Mouse (Mus musculus) gastrocnemius, adult 2 months (tissue): Measurements from ENCODE around the gene Appbp2. TPM values are rescaled to one million over a fixed set of nuclear protein-coding genes. Genes with fewer than 3 reads are reported as not detected.
A peak's percentile ranks its signal among the peaks of the same experiment; 100 is the strongest.
"Not testable (repeated sequence)": the region's sequence is repeated elsewhere in the genome, so short reads cannot be mapped to it uniquely, and the experiment has no call there.

ENCODE experiments used
- DNase-seq: peaks from one replicate; pipeline ENCODE4 v3.0.0; 2022
- H3K27ac ChIP-seq: fragments of 200-600 bp; 2 replicates; pipeline ENCODE4 v1.8.1; 2022; ENCODE audit warnings: mild to moderate bottlenecking
- H3K4me3 ChIP-seq: fragments of 200-600 bp; 2 replicates; pipeline ENCODE4 v1.8.1; 2022; ENCODE audit warnings: mild to moderate bottlenecking, moderate library complexity
- CTCF ChIP-seq: fragments of 200-600 bp; IDR thresholded peaks from 2 replicates; pipeline ENCODE4 v1.8.1; 2022; ENCODE audit warnings: antibody characterized with exemption, mild to moderate bottlenecking, moderate library complexity
- intact Hi-C: fragments of 180-260 bp; cut with DNase I; formaldehyde crosslinking; loops from one replicate; pipeline ENCODE4 v1.15.1; 2025
- total RNA-seq, 2 experiments: library from RNA; stranded (reverse); gene quantifications; 2 replicates each; pipeline ENCODE4 v1.2.3; 2021

Appbp2 gene
- total RNA-seq, 2 experiments from 2014 or later: 8.1 to 10.8 TPM

DNA sequence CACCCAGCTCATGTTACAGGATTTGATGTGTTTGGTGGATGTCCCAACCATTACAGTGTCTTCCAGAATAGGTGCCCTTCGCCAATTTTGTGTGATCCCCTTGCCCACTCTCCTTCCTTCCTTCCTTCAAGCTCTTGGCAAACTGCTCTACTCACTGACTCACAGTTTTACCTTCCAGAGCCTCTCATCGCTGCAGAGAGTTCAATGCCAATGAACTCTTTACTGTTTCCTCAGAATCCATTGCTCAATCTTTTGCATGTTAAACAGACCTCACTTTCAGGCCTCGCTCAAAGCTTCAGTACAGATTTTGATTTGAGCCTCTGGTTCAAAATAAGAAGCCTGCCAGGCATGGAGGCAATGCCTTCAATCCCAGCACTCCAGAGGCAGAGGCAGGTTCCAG lies 59.0 kb downstream of the Appbp2 start:
- Histone ChIP-seq H3K4me3 (no peak overlapping the region), H3K27ac (no peak overlapping the region)
- no peak for DNase-seq
- TF ChIP-seq CTCF: no peak
- intact Hi-C loops: no loop called here

DNA sequence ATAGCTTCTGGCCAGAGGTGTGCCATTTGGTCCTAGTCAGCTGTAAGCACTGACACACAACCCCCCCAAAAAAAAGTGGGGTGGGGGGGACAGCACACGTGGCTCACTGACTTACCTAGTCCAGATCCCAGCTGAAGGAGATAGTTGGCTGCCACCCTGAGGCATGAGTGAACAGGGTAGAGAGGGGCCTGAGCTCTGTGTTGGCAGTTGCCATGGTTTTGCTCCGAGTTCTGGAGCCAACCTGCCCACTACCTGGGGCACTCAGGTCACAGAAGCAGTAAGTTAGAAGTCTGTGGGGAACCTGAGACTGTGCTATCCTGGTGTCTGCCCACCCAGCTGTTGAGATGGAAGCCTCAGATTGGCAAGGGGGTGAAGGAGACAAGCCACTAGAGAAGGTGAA lies 64.1 kb downstream of the Appbp2 start:
- no peak for DNase-seq
- no peak for TF ChIP-seq CTCF
- Histone ChIP-seq H3K27ac (no peak overlapping the region), H3K4me3 (no peak overlapping the region)
- intact Hi-C loops: loop anchor here (1.0 kb wide), 1 partner anchor 90 kb away; no protein-coding TSS in a partner anchor

- peak; percentile 98; the same call in 1 of the 2 replicates for TF ChIP-seq CTCF
- Histone ChIP-seq H3K27ac (0 out of 2 replicates have a peak within 1 kb of the TSS, but pooled peaks have one; percentile 16), H3K4me3 (peak within 1 kb of the TSS; percentile 64)
- peak; percentile 93 for DNase-seq
- intact Hi-C loops: loop anchor here (1.0 kb wide), 1 partner anchor 91 kb away; no protein-coding TSS in a partner anchor
Observed at GRCm38 (mm10) chr11:85170058-85170740, 64.7 kb downstream of the Appbp2 start, which contains the start of gene 1700125H20Rik. Gene 1700125H20Rik (plus strand): TSS chr11:85170404.

GRCm38 (mm10) chr11:85167503-85167902 lies 67.4 kb downstream of the Appbp2 start:
- DNase-seq: no peak
- no peak for TF ChIP-seq CTCF
- intact Hi-C loops: no loop called here
- no peak overlapping the region for H3K4me3 ChIP-seq
- no peak overlapping the region for H3K27ac ChIP-seq

- H3K4me3 ChIP-seq: no peak overlapping the region
- no peak for DNase-seq
- TF ChIP-seq CTCF: no peak
- intact Hi-C loops: no loop called here
- H3K27ac ChIP-seq: no peak overlapping the region
Observed at GRCm38 (mm10) chr11:85164371-85164770, 70.6 kb downstream of the Appbp2 start.

DNA sequence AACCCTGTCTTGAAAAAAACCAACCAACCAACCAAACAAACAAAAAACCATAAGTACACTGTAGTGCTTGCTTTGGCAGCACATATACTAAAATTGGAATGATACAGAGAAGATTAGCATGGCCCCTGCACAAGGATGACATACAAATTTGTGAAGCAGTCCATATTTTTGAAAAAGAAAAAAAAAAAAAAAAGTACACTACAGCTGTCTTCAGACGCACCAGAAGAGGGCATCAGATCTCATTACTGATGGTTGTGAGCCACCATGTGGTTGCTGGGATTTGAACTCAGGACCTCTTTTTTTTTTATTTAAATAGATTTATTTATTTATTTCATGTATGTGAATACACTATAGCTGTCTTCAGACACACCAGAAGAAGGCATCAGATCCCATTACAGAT lies 71.9 kb downstream of the Appbp2 start:
- H3K27ac ChIP-seq, H3K4me3 ChIP-seq, DNase-seq, intact Hi-C loops: not testable (repeated sequence)

DNA sequence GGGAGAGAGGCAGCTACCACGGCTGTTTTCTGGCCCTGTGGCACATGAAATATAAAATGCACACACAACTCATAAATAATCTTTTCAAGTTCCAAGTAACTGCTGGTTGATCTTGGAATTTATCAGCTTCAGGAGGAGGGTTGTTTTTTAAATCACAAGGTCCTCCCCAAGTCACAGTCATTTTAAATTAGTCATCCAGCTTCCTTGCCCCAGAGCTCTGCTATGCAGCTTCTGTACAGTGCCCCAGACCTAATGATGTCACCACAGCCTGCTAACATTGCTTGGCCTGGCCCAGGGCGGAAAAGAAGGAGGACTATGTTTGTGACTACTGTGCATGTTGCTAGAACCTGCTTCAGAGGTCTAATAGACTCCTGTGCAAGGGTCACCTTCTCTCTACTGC lies 77.6 kb downstream of the Appbp2 start:
- no peak for DNase-seq
- intact Hi-C loops: no loop called here

GRCm38 (mm10) chr11:85152256-85152930 lies 82.5 kb downstream of the Appbp2 start:
- H3K4me3 ChIP-seq: no peak overlapping the region
- H3K27ac ChIP-seq: no peak overlapping the region
- TF ChIP-seq CTCF: no peak
- intact Hi-C loops: no loop called here
- DNase-seq: no peak

More for the DNA sequence above, 77.6 kb downstream of the Appbp2 start:
- H3K27ac ChIP-seq: no peak overlapping the region
- H3K4me3 ChIP-seq: no peak overlapping the region
- TF ChIP-seq CTCF: no peak

DNA sequence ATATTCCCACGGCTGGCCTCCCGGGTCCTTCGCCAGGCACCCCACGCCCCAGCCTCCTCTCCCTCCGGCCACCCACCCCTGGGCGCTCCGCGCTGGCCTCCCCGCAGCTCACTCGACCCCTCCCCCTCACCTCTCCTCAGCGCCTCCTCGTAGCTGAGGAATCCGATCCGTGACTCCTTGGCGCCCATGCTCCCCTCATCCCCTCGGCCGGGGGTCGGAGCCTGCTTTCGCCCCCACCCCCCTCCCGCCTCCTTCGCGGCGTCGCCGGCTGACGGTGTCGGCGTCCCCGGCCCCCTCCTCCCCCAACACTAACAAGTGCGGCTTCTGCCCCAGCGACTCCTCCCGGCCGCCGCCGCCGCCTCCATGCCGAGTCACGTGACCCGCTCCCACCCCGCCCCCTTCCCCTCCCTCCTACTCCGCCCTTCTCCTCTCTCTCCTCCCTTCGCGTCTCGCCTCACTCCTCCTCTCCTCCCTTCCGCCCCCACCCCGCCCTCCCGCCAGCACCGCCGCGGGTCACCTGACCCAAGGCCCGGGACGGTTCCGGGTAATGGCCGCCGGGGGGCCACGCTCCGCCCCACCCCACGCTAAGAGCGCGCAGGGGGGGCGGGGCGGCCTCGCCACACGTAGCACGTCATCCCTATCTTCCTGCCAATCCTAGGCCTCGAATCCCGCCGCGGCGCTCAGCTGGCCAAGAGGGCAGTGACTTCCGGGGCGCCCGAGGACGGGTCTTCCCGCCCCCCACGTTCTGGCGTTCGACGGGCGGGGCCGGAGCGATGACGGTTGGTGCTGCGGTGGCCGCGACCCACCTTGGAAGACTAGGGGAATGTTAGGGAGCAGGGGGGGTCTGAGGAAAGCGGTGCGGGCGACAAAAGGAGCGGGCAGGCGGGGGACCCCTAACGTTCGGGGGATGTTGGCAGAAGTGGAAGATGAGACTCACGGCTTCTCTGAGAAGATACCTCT lies 95.1 kb downstream of the Appbp2 start, which contains the start of gene Usp32:
TSS of gene Usp32 (minus strand) at position 581 of the 960 bp plus-strand sequence.
- Histone ChIP-seq H3K27ac (peak within 1 kb of the TSS; percentile 96), H3K4me3 (peak within 1 kb of the TSS; percentile 94)
- peak; percentile 98 for DNase-seq
- TF ChIP-seq CTCF: no peak
- intact Hi-C loops: loop anchor here (10.0 kb wide), 1 partner anchor 265 kb away; the partner anchor contains the start of gene Ggnbp2

- peak overlapping the region; percentile 96 for H3K27ac ChIP-seq
- DNase-seq: no peak
- no peak for TF ChIP-seq CTCF
- peak overlapping the region; percentile 94 for H3K4me3 ChIP-seq
- intact Hi-C loops: loop anchor here (10.0 kb wide), 1 partner anchor 264 kb away; the partner anchor contains the start of gene Ggnbp2
Observed at GRCm38 (mm10) chr11:85138776-85139474, 96.0 kb downstream of the Appbp2 start.

Other genes with a start within 250 kb of the Appbp2 start
- gene Usp32, start 95.0 kb downstream of the Appbp2 start, total RNA-seq: 10 to 100 TPM; 11.3 to 12.0 TPM
- gene 1700125H20Rik, start 64.7 kb downstream of the Appbp2 start, total RNA-seq: not detected
- 1 to 10 TPM; 5.6 to 6.5 TPM for gene Ppm1d, start 76.1 kb upstream of the Appbp2 start, total RNA-seq
- gene Bcas3, start 118.0 kb upstream of the Appbp2 start, total RNA-seq: 10 to 100 TPM; 39.6 to 46.6 TPM